20 mouse cellular contexts compared by ENCODE assay signal in genomic region chr3:78635386-78635785, GRCm38 (mm10).
DNase-seq lines count a peak whose midpoint lies in the region; ATAC-seq lines count a peak whose summit lies in the region.
"Had no signal": no experiment of that assay in that cellular context is flagged by ENCODE, and none has a peak within 500 bp of the region (broad histone marks: within the 10 kb centered on the region; RNA-seq: fewer than 3 reads in every experiment).

No protein-coding gene starts in this region.

- H3K9me3 ChIP-seq in embryonic facial prominence, embryonic 14.5 days (ENCODE audit: control insufficient read depth, low read length) = peaks cover 24% of the 10 kb centered on the region; the same call in 1 of the 2 replicates
- 0 out of 2 replicates have a peak, but pooled peaks cover 2% of the 10 kb centered on the region for H3K9me3 ChIP-seq in embryonic facial prominence, embryonic 10.5 days
- peaks cover 21% of the 10 kb centered on the region for H3K9me3 ChIP-seq in hindbrain, embryonic 14.5 days (ENCODE audit: control insufficient read depth, low read length)
- H3K9me3 ChIP-seq in hindbrain, embryonic 10.5 days = peaks cover 10% of the 10 kb centered on the region; the same call in 1 of the 2 replicates
- peaks cover 11% of the 10 kb centered on the region for H3K9me3 ChIP-seq in midbrain, embryonic 14.5 days (ENCODE audit: control insufficient read depth, low read length)
- peaks cover 10% of the 10 kb centered on the region; the same call in 1 of the 2 replicates for H3K9me3 ChIP-seq in midbrain, embryonic 16.5 days (replicated peaks; ENCODE audit: control insufficient read depth, low read length, poor library complexity, severe bottlenecking)

- H3K4me3 ChIP-seq in embryonic facial prominence, embryonic 14.5 days (ENCODE audit: low read depth, low read length) = no peak overlapping the region
- no peak overlapping the region for H3K4me3 ChIP-seq in embryonic facial prominence, embryonic 10.5 days
- H3K4me3 ChIP-seq in hindbrain, embryonic 14.5 days (replicated peaks; ENCODE audit: low read length) = no peak overlapping the region
- H3K4me3 ChIP-seq in hindbrain, embryonic 10.5 days = no peak overlapping the region
- no peak overlapping the region for H3K4me3 ChIP-seq in midbrain, embryonic 14.5 days (replicated peaks; ENCODE audit: low read depth, low read length)
- no peak overlapping the region for H3K4me3 ChIP-seq in midbrain, embryonic 16.5 days (ENCODE audit: low read depth, low read length)
- H3K4me3 ChIP-seq: layer of hippocampus, adult 2 months; left cerebral cortex, adult 2 months; neural tube, embryonic 12.5 days had no signal

- ATAC-seq in embryonic facial prominence, embryonic 14.5 days (ENCODE audit: low read depth) = no peak
- ATAC-seq in hindbrain, embryonic 14.5 days (ENCODE audit: low FRiP score) = no peak
- no peak for ATAC-seq in midbrain, embryonic 14.5 days (ENCODE audit: low FRiP score, low TSS enrichment)
- ATAC-seq in midbrain, embryonic 16.5 days = no peak
- ATAC-seq: activated CD4-positive, CD25-positive, alpha-beta regulatory T cell, adult 4 months; inflammation-experienced regulatory T-cells, adult 6 months had no signal

- H3K4me2 ChIP-seq in embryonic facial prominence, embryonic 14.5 days (ENCODE audit: low read depth, low read length) = no peak overlapping the region
- H3K4me2 ChIP-seq in hindbrain, embryonic 14.5 days (replicated peaks) = no peak overlapping the region
- H3K4me2 ChIP-seq in midbrain, embryonic 14.5 days (ENCODE audit: low read length) = no peak overlapping the region
- H3K4me2 ChIP-seq in midbrain, embryonic 16.5 days (ENCODE audit: low read length) = no peak overlapping the region
- H3K4me2 ChIP-seq: neural tube, embryonic 12.5 days had no signal

- no peaks in the 10 kb centered on the region for H3K36me3 ChIP-seq in embryonic facial prominence, embryonic 14.5 days (ENCODE audit: control insufficient read depth, insufficient read depth, low read length)
- H3K36me3 ChIP-seq in embryonic facial prominence, embryonic 10.5 days (replicated peaks) = no peaks in the 10 kb centered on the region
- H3K36me3 ChIP-seq in hindbrain, embryonic 14.5 days (replicated peaks; ENCODE audit: control insufficient read depth, insufficient read depth) = no peaks in the 10 kb centered on the region
- no peaks in the 10 kb centered on the region for H3K36me3 ChIP-seq in hindbrain, embryonic 10.5 days
- H3K36me3 ChIP-seq in midbrain, embryonic 14.5 days (ENCODE audit: control insufficient read depth, insufficient read depth, low read length) = no peaks in the 10 kb centered on the region
- H3K36me3 ChIP-seq in midbrain, embryonic 16.5 days (ENCODE audit: control insufficient read depth, insufficient read depth, low read length) = no peaks in the 10 kb centered on the region
- H3K36me3 ChIP-seq: neural tube, embryonic 12.5 days had no signal

- no peaks in the 10 kb centered on the region for H3K4me1 ChIP-seq in embryonic facial prominence, embryonic 14.5 days (ENCODE audit: control insufficient read depth, insufficient read depth, low read length)
- H3K4me1 ChIP-seq in embryonic facial prominence, embryonic 10.5 days = no peaks in the 10 kb centered on the region
- H3K4me1 ChIP-seq in hindbrain, embryonic 14.5 days (replicated peaks; ENCODE audit: control insufficient read depth, insufficient read depth, low read length) = no peaks in the 10 kb centered on the region
- peaks cover 4% of the 10 kb centered on the region; the same call in 1 of the 2 replicates for H3K4me1 ChIP-seq in hindbrain, embryonic 10.5 days (replicated peaks)
- no peaks in the 10 kb centered on the region for H3K4me1 ChIP-seq in midbrain, embryonic 14.5 days (ENCODE audit: control insufficient read depth, insufficient read depth, low read length)
- H3K4me1 ChIP-seq in midbrain, embryonic 16.5 days (ENCODE audit: control insufficient read depth, insufficient read depth, low read length) = no peaks in the 10 kb centered on the region
- H3K4me1 ChIP-seq: neural tube, embryonic 12.5 days had no signal

- DNase-seq in embryonic facial prominence, embryonic 14.5 days (ENCODE audit: low spot score) = peak; percentile 72
- no peak for DNase-seq in embryonic facial prominence, embryonic 10.5 days (ENCODE audit: low spot score)
- peak; percentile 45 for DNase-seq in hindbrain, embryonic 14.5 days (ENCODE audit: low spot score)
- no peak for DNase-seq in hindbrain, embryonic 10.5 days (ENCODE audit: low spot score)
- DNase-seq in layer of hippocampus, adult 9-11 months = peak; percentile 4
- no peak for DNase-seq in layer of hippocampus, postnatal 25 days (ENCODE audit: extremely low spot score in 1 of 2, low spot score in 1 of 2)
- peak; percentile 21 for DNase-seq in midbrain, embryonic 14.5 days
- DNase-seq: adrenal gland, postnatal 14 days; cerebellum, adult 18-20 months; cerebellum, postnatal 25 days; kidney, adult 9 months; lung, postnatal 36 days had no signal

- 39% methylated on average over 4 of the region's 4 CpGs for WGBS in embryonic facial prominence, embryonic 14.5 days
- WGBS in embryonic facial prominence, embryonic 10.5 days = 57% methylated on average over 4 of the region's 4 CpGs
- 43% methylated on average over 4 of the region's 4 CpGs for WGBS in hindbrain, embryonic 14.5 days
- 51% methylated on average over 4 of the region's 4 CpGs for WGBS in hindbrain, embryonic 10.5 days
- WGBS in midbrain, embryonic 14.5 days = 28% methylated on average over 4 of the region's 4 CpGs
- WGBS in midbrain, embryonic 16.5 days = 42% methylated on average over 4 of the region's 4 CpGs

- no peaks in the 10 kb centered on the region for H3K27me3 ChIP-seq in embryonic facial prominence, embryonic 14.5 days (replicated peaks; ENCODE audit: control insufficient read depth, insufficient read depth, low read length)
- H3K27me3 ChIP-seq in embryonic facial prominence, embryonic 10.5 days (replicated peaks; ENCODE audit: low read depth, poor library complexity, severe bottlenecking) = no peaks in the 10 kb centered on the region
- no peaks in the 10 kb centered on the region for H3K27me3 ChIP-seq in hindbrain, embryonic 14.5 days (ENCODE audit: control insufficient read depth, insufficient read depth, low read length)
- H3K27me3 ChIP-seq in hindbrain, embryonic 10.5 days (ENCODE audit: insufficient read depth, poor library complexity, severe bottlenecking) = no peaks in the 10 kb centered on the region
- H3K27me3 ChIP-seq in midbrain, embryonic 14.5 days (ENCODE audit: control insufficient read depth, insufficient read depth, low read length) = no peaks in the 10 kb centered on the region
- H3K27me3 ChIP-seq in midbrain, embryonic 16.5 days (ENCODE audit: control insufficient read depth, insufficient read depth, low read depth, low read length) = no peaks in the 10 kb centered on the region
- H3K27me3 ChIP-seq: neural tube, embryonic 12.5 days had no signal

- H3K9ac ChIP-seq in embryonic facial prominence, embryonic 14.5 days (ENCODE audit: low read depth, low read length) = no peak overlapping the region
- no peak overlapping the region for H3K9ac ChIP-seq in hindbrain, embryonic 14.5 days
- no peak overlapping the region for H3K9ac ChIP-seq in midbrain, embryonic 14.5 days (replicated peaks; ENCODE audit: low read length)
- H3K9ac ChIP-seq in midbrain, embryonic 16.5 days (ENCODE audit: low read depth, low read length) = no peak overlapping the region
- H3K9ac ChIP-seq: liver, embryonic 14.5 days; neural tube, embryonic 12.5 days had no signal

- no peak overlapping the region for H3K27ac ChIP-seq in embryonic facial prominence, embryonic 14.5 days (replicated peaks; ENCODE audit: low read depth, low read length)
- no peak overlapping the region for H3K27ac ChIP-seq in embryonic facial prominence, embryonic 10.5 days (replicated peaks)
- H3K27ac ChIP-seq in hindbrain, embryonic 14.5 days = no peak overlapping the region
- H3K27ac ChIP-seq in hindbrain, embryonic 10.5 days = no peak overlapping the region
- H3K27ac ChIP-seq in midbrain, embryonic 14.5 days (replicated peaks; ENCODE audit: low read depth, low read length) = no peak overlapping the region
- H3K27ac ChIP-seq in midbrain, embryonic 16.5 days (ENCODE audit: low read length) = no peak overlapping the region
- H3K27ac ChIP-seq: layer of hippocampus, adult 2 months; left cerebral cortex, adult 2 months; liver, embryonic 14.5 days; neural tube, embryonic 12.5 days; stomach, postnatal 0 days had no signal

Comparison
In these comparisons a context has a peak if more than half of its experiments do, and no peak if none do; other contexts are left out.
1. DNase-seq: peak in embryonic facial prominence, embryonic 14.5 days (single experiment), hindbrain, embryonic 14.5 days (single experiment), layer of hippocampus, adult 9-11 months (single experiment) and midbrain, embryonic 14.5 days (single experiment); none in embryonic facial prominence, embryonic 10.5 days (single experiment), hindbrain, embryonic 10.5 days (single experiment) and layer of hippocampus, postnatal 25 days (0 of 2).